Mouse (Mus musculus) midbrain, embryonic 12.5 days (tissue): ENCODE measurements around the gene Tmem206. TPM values are rescaled to one million over a fixed set of nuclear protein-coding genes. Genes with fewer than 3 reads are reported as not detected.

Experiments
- ATAC-seq: fragments of 200-750 bp; cut with Nextera tagmentation; 2 replicates; pipeline ENCODE4 v1.8.0; 2017; ENCODE audit warnings: low read depth, moderate TSS enrichment, moderate library complexity; ENCODE audit not compliant: low FRiP score
- H3K27ac ChIP-seq: fragments of 300-500 bp; sonication (generic); replicated peaks from 2 replicates; pipeline ENCODE4 v1.5.1; 2016; ENCODE audit warnings: mild to moderate bottlenecking
- H3K27me3 ChIP-seq: fragments of 300-500 bp; sonication (generic); 2 replicates; pipeline ENCODE4 v1.6.1; 2016; ENCODE audit warnings: mild to moderate bottlenecking
- H3K36me3 ChIP-seq: fragments of 300-500 bp; sonication (generic); 2 replicates; pipeline ENCODE4 v1.6.1; 2016
- H3K4me1 ChIP-seq: fragments of 300-500 bp; sonication (generic); 2 replicates; pipeline ENCODE4 v1.6.1; 2016
- H3K4me2 ChIP-seq: fragments of 300-500 bp; sonication (generic); replicated peaks from 2 replicates; pipeline ENCODE4 v1.6.1; 2016; ENCODE audit warnings: mild to moderate bottlenecking, moderate library complexity
- H3K4me3 ChIP-seq: fragments of 300-500 bp; sonication (generic); 2 replicates; pipeline ENCODE4 v1.5.1; 2016; ENCODE audit warnings: mild to moderate bottlenecking
- H3K9ac ChIP-seq: fragments of 300-500 bp; sonication (generic); replicated peaks from 2 replicates; pipeline ENCODE4 v1.6.1; 2016; ENCODE audit warnings: mild to moderate bottlenecking, moderate library complexity
- H3K9me3 ChIP-seq: fragments of 300-500 bp; sonication (generic); 2 replicates; pipeline ENCODE4 v1.6.1; 2016; ENCODE audit warnings: mild to moderate bottlenecking
- WGBS: fragments of 180-500 bp; shearing (Covaris S2); methylation state at CpG from one replicate; pipeline ENCODE4 v1.1.7; 2016; 5-methylcytosine and 5-hydroxymethylcytosine counted together
- polyA plus RNA-seq: library from polyadenylated mRNA; unstranded; fragments of >200 nt; fragmentation: Nextera tagmentation; extraction: Ambion mirVana; gene quantifications from 2 replicates; pipeline ENCODE4 v1.2.1, GENCODE M21; 2016

Gene Tmem206
- polyA plus RNA-seq, 1 experiment from 2014 or later = 39.6 TPM

DNA sequence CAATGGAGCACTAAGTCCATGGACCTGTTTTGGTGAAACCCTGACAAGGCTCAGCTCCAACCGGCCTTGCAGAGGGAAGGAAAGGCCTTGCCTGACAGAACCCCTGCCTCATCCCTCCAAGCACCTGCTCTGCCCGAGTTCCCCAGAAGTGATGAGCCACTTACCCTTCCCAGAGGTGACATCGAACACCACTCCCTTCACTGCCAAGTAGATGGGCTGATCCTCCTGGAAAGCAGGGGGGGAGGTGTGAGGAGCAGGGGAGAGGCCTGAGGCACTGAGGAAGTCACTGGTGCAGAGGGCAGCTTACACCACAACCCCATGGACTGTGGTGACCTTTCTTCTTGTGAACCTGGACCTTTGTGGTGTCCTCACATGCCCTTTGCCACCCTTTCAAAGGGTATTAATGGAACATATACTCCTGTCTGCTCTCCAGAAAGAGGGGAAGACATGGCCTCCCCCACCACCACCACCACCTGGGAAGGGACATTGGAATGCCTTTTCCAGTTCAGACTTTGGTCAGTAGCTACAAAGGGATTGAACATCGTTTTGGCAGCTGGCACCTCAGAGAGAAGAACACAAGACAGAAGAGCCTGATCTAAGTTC is 14.3 kb upstream of the Tmem206 start:
- no peaks in the 10 kb centered on the region for H3K27me3 ChIP-seq
- H3K36me3 ChIP-seq = no peaks in the 10 kb centered on the region; the same call in 1 of the 2 replicates

DNA sequence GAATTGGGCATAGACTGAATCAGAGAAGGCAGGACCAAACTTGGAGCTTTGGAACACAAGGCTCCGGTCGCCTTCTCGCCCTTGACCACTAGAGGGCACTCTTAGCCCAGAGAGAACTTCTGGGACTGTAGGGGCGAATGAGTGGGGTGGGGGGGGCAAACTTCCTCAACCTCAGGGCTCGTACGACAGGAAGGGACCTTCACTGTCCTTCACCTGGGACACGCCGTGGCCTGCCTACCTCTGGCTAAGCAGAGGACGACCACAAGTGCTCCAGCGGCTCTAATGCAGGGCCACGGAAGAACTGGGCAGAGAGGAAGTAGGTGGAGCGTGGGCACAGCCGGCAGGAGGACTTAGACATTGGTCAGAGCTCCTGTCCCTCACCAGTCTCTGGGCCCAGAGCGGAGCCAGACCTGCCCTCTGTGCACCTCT is 13.2 kb upstream of the Tmem206 start:
- Histone ChIP-seq H3K4me1 (0 out of 2 replicates have a peak, but pooled peaks cover 11% of the 10 kb centered on the region), H3K36me3 (no peaks in the 10 kb centered on the region), H3K9ac (peak overlapping the region; percentile 57), H3K4me3 (peak overlapping the region; percentile 55), H3K27ac (no peak overlapping the region), H3K4me2 (peak overlapping the region; percentile 57), H3K9me3 (no peaks in the 10 kb centered on the region), H3K27me3 (no peaks in the 10 kb centered on the region)
- 0% methylated on average over 14 of the region's 14 CpGs for WGBS
- ATAC-seq = peak; percentile 84

More for the DNA sequence above, 14.3 kb upstream of the Tmem206 start:
- Histone ChIP-seq H3K9ac (no peak overlapping the region), H3K27ac (no peak overlapping the region), H3K9me3 (no peaks in the 10 kb centered on the region), H3K4me1 (0 out of 2 replicates have a peak, but pooled peaks cover 6% of the 10 kb centered on the region), H3K4me2 (no peak overlapping the region), H3K4me3 (no peak overlapping the region)
- no peak for ATAC-seq
- WGBS = 78% methylated on average over 4 of the region's 4 CpGs

DNA sequence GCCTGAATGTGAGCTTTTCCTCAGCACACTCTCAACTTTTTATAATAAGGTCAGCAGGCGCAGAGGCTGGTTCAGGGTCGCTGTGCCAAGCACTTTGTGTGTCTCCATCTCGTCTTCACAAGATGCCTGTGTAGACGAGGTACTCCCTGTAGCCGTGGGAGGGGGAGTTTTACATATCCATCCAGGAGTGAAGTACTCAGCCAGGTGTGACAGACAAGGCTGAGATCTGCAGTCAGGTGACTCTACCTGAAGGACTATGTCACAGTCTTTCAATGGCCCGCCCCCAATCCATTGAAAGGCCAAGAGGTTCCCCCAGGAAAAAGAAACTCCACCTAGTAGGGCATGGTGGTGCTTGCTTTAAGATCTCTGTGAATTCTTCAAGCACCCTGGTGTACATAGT is 12.6 kb upstream of the Tmem206 start:
- Histone ChIP-seq H3K27ac (no peak overlapping the region), H3K4me3 (peak overlapping the region; percentile 55; the same call in 1 of the 2 replicates), H3K4me2 (peak overlapping the region; percentile 57), H3K4me1 (0 out of 2 replicates have a peak, but pooled peaks cover 12% of the 10 kb centered on the region), H3K9ac (0 out of 2 replicates have a peak overlapping the region, but pooled peaks have one; percentile 57), H3K27me3 (no peaks in the 10 kb centered on the region), H3K36me3 (no peaks in the 10 kb centered on the region), H3K9me3 (no peaks in the 10 kb centered on the region)
- no peak for ATAC-seq
- WGBS = 80% methylated on average over 6 of the region's 6 CpGs

DNA sequence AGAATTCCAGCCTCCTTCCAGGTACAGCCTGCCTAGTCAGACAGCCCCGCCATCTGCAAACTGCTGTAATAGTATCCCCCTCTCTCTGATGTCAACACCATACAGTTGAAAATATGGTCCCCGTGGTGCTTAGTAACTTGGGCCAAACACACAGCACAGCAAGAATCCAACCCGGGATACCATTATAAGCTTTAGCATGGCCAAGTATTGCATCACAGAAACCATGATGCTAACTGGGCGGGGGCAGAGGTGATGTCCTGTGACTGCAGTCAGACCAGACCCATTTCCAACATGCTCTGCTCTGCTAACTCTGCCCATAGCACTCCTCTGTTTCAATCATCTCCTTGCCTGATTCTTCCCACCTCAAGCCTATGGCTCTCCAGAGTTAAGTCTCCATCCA is 11.8 kb upstream of the Tmem206 start:
- Histone ChIP-seq H3K27ac (no peak overlapping the region), H3K27me3 (no peaks in the 10 kb centered on the region), H3K9ac (no peak overlapping the region), H3K4me2 (no peak overlapping the region), H3K9me3 (no peaks in the 10 kb centered on the region), H3K4me3 (no peak overlapping the region), H3K36me3 (no peaks in the 10 kb centered on the region), H3K4me1 (0 out of 2 replicates have a peak, but pooled peaks cover 12% of the 10 kb centered on the region)
- 82% methylated on average over 4 of the region's 4 CpGs for WGBS
- no peak for ATAC-seq

DNA sequence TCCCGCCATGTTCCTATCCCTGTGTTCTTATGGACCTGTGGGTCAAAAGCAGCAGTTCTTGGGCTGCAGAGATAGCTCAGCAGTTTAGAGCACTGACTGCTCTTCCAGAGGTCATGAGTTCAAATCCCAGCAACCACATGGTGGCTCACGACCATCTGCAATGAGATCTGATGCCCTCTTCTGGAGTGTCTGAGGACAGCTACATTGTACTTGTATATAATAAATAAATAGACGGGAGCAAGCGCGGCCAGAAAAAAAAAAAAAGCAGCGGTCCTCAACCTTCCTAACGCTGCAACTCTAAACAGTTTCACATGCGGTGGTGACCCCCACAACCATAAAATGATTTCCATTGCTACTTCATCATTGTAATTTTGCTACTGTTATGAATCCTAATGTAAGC is 8.9 kb upstream of the Tmem206 start:
- no peak overlapping the region for H3K9ac ChIP-seq
- no peaks in the 10 kb centered on the region for H3K36me3 ChIP-seq
- H3K27ac ChIP-seq = no peak overlapping the region
- peak overlapping the region; percentile 69; the same call in 1 of the 2 replicates for H3K4me2 ChIP-seq
- WGBS = 92% methylated on average over 8 of the region's 8 CpGs
- H3K9me3 ChIP-seq = no peaks in the 10 kb centered on the region
- no peak overlapping the region for H3K4me3 ChIP-seq
- no peak for ATAC-seq
- H3K27me3 ChIP-seq = no peaks in the 10 kb centered on the region
- 0 out of 2 replicates have a peak, but pooled peaks cover 12% of the 10 kb centered on the region for H3K4me1 ChIP-seq

DNA sequence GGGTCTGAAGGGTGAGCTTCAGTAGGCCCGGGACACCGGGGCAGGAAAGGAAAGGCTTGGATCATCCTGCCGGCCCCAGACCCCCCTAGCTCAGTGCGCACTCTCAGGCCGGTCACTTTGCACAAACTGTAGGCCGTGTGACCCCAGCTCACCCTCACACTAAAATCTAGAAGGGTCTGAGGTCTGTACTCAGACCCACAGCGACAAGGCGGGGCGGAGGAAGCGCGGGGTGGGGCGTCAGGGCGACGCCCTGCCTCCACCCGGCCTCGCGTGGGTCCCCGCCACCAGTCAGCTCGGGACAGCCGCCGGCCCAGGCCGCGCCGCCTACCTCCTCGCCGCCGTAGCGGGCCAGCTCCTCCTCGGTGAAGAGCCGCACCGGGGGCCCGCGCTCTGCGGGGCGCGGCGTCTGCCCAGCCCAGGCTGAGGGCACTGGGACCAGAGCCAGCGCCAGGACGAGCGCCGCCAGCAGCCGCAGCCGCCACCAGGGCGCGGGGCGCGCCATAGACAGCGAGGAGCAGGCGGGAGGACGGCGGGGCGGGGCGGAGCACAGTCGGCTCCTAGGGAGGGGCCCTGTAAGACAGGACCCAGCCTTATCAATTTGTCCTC is 8.0 kb upstream of the Tmem206 start, which contains the start of gene Nenf:
TSS of gene Nenf (minus strand) at position 604 of the 606 bp plus-strand sequence.
- peak within 1 kb of the TSS; percentile 80 for H3K9ac ChIP-seq
- no peaks in the 10 kb centered on the region for H3K27me3 ChIP-seq
- H3K27ac ChIP-seq = peak within 1 kb of the TSS; percentile 16; the same call in 1 of the 2 replicates
- peak; percentile 91 for ATAC-seq
- H3K36me3 ChIP-seq = no peaks in the 10 kb centered on the region
- H3K9me3 ChIP-seq = no peaks in the 10 kb centered on the region
- H3K4me1 ChIP-seq = 0 out of 2 replicates have a peak, but pooled peaks cover 11% of the 10 kb centered on the region
- H3K4me2 ChIP-seq = peak within 1 kb of the TSS; percentile 69
- peak within 1 kb of the TSS; percentile 58 for H3K4me3 ChIP-seq
- WGBS = 1% methylated on average over 53 of the region's 54 CpGs

DNA sequence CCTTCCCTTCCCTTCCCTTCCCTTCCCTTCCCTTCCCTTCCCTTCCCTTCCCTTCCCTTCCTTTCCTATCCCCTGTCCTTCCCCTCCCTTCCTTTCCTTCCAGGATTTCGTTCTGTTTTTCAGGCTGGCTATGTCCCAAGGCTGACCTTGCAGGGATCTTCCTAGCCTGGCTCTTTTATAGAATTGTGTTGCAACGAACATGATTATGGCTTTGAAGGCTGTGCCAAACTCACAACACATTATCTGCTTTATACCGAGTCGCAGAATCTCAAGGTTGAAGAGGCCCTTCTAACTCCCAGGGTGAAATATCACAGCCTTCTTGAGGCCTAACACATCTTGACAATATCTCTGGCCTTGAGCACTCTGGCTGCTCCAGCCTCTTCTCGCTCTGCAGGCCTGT is 7.0 kb upstream of the Tmem206 start:
- H3K9me3 ChIP-seq = no peaks in the 10 kb centered on the region
- no peaks in the 10 kb centered on the region for H3K27me3 ChIP-seq
- no peaks in the 10 kb centered on the region for H3K36me3 ChIP-seq
- WGBS = 76% methylated on average over 5 of the region's 5 CpGs
- no peak for ATAC-seq
- no peak overlapping the region for H3K4me2 ChIP-seq
- H3K9ac ChIP-seq = no peak overlapping the region
- no peak overlapping the region for H3K27ac ChIP-seq
- 0 out of 2 replicates have a peak, but pooled peaks cover 7% of the 10 kb centered on the region for H3K4me1 ChIP-seq
- H3K4me3 ChIP-seq = no peak overlapping the region

DNA sequence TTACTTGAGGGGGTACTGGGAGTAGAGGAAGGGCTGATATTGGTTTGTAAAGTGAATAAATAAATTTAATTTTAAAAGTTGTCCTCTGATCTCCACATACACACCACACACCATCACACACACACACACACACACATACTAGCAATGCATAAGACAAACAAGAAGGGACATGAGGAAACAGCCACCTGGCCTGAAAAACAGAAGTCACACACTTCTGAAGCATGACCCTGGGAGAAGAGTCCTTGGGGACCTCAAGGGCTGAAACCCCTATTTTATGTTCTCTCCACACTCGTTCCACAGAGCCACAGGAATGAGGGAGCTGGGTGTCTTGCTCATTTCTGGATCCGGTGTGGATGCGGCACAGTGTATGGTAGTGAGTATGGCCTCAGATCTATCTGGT is 2.3 kb upstream of the Tmem206 start:
- Histone ChIP-seq H3K4me1 (peaks cover 20% of the 10 kb centered on the region), H3K27ac (no peak overlapping the region), H3K4me2 (no peak overlapping the region), H3K9ac (no peak overlapping the region), H3K4me3 (no peak overlapping the region), H3K27me3 (no peaks in the 10 kb centered on the region), H3K36me3 (0 out of 2 replicates have a peak, but pooled peaks cover 3% of the 10 kb centered on the region), H3K9me3 (no peaks in the 10 kb centered on the region)
- WGBS = 84% methylated on average over 3 of the region's 3 CpGs
- no peak for ATAC-seq

DNA sequence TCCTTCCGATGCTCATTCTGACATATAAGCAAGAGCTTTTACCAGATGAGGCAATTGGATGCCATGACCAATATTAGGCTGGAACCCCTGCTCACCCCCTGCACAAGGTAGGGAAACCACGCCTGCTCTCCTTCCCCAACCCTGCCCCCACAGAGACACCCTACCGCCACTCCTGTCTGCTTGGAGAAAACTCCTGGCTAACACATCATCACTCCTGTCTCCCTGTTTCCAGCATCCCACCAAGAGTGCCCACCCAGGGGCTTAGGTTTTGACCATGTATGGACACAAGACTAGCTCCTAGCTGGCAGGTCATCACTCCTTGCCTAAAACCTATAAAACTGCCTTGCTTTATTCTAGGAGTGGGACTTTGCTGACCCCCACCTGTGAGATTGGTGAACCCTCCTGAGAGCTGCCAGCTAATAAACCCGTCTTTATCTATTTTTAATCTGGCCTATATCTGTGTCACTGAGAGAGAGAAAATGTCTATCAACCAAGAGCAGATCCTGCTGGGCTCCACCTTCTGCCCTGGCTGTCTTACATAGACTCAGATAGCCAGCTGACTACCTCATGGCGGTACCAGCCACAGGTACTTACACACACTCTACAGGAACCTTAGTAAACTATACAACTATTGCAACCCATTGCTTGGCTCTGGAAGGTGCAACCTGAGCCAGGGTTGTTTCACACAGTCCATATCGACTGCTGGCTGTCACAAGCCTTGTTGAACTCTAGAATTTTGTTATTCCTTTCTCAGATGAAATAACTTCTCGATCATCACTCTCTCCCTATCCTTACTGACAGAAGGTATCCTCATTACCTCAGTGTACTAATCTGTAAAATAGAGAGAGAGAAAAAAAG is 750 bp upstream of the Tmem206 start:
- 87% methylated on average over 7 of the region's 7 CpGs for WGBS
- peak; percentile 16; the same call in 1 of the 2 replicates for ATAC-seq
- H3K36me3 ChIP-seq = peaks cover 6% of the 10 kb centered on the region; the same call in 1 of the 2 replicates
- H3K4me3 ChIP-seq = 0 out of 2 replicates have a peak overlapping the region, but pooled peaks have one; percentile 73
- H3K4me2 ChIP-seq = peak overlapping the region; percentile 83
- peaks cover 27% of the 10 kb centered on the region for H3K4me1 ChIP-seq
- H3K9ac ChIP-seq = 0 out of 2 replicates have a peak overlapping the region, but pooled peaks have one; percentile 81
- no peaks in the 10 kb centered on the region for H3K9me3 ChIP-seq
- peak overlapping the region; percentile 76; the same call in 1 of the 2 replicates for H3K27ac ChIP-seq
- no peaks in the 10 kb centered on the region for H3K27me3 ChIP-seq

DNA sequence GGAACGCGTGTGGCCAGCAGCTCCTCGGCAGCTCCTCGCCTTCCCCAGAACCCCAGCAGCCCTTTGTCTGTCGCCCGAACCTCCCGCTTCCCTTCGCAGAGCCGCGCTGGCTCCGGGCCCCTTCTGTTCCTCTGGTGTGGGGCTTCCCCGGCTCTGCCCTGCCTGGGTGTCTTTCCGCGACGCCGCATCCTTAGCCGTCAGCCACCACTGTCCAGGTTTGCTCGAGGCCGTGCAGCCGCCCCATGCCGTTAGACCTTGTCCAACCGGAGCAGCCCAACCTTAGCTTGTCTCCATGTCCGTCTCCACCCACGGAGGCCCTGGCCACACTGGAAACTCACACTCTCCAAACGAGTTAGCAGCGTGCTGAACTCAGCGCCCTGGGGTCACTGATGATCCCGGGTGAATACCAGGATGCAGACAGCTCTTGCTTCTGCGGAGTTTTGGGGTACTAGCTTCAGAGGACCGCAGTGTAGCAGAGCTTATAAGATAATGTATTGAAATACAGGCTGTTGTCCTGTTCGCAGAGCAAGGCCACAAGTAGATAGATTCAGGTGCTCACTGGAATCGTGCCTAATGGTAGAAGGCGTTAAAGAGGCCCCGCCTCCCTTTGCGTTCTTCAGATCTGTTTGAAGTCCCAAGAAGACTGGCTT is 646 bp downstream of the Tmem206 start:
- peak overlapping the region; percentile 76 for H3K27ac ChIP-seq
- WGBS = 1% methylated on average over 32 of the region's 35 CpGs
- H3K9ac ChIP-seq = peak overlapping the region; percentile 81
- H3K4me1 ChIP-seq = peaks cover 27% of the 10 kb centered on the region
- peak overlapping the region; percentile 73 for H3K4me3 ChIP-seq
- no peaks in the 10 kb centered on the region for H3K9me3 ChIP-seq
- H3K36me3 ChIP-seq = peaks cover 9% of the 10 kb centered on the region; the same call in 1 of the 2 replicates
- H3K4me2 ChIP-seq = peak overlapping the region; percentile 83
- H3K27me3 ChIP-seq = no peaks in the 10 kb centered on the region
- peak; percentile 75 for ATAC-seq

DNA sequence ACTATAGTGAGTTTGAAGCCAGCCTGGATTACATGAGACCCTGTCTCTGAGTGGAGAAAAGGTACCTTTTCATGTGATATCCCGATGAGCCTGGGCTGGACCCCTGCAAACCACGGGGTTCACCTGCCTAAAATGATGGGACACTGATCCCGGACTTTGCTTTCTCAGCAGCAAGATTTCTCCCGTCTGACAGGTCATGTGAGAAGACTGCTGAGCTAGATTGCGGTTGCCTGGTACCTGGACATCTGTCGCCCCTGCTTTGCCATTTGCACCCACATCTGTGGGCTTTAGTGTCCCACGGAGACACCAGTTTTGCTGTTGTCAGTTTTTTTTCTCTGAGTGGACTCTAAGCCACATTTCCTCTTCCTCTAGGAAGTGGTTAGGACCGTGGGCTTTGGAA is 1.5 kb downstream of the Tmem206 start:
- Histone ChIP-seq H3K9ac (peak overlapping the region; percentile 81; the same call in 1 of the 2 replicates), H3K4me3 (no peak overlapping the region; the same call in 1 of the 2 replicates), H3K4me2 (peak overlapping the region; percentile 83), H3K27me3 (no peaks in the 10 kb centered on the region), H3K27ac (no peak overlapping the region), H3K9me3 (no peaks in the 10 kb centered on the region), H3K36me3 (peaks cover 17% of the 10 kb centered on the region), H3K4me1 (peaks cover 27% of the 10 kb centered on the region)
- WGBS = 86% methylated on average over 8 of the region's 8 CpGs
- no peak for ATAC-seq
